Mouse (Mus musculus): ENCODE measurements at regions not wholly inside any gene's neighbourhood (a gene's known extent, or its start where the extent isn't known, plus 50 kb on each side); places are given as distances from the start of the nearest gene placed in this dataset.

DNA sequence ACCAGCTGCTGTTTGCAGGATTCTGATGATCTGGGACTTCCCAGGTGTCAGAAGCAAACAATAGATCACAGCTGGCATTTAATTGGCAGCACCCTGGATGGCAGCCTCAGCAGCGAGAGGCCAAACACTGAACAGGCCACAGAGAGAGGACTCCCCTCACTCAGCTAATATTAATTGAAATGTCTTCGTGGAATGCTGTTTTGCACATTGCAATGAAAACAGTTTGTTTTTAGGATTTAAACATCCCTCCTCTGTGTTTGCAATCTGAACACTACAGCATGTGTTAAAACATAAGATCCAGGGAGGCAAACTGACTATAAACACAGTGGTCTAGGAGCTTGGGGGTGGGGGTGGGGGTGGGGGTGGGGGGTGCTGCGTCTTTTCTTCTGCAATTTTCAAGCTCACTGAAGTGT lies 129.2 kb upstream of the Pitx2 start:
- no peak for TF ChIP-seq EP300 (IDR thresholded peaks at IDR 0.05)
- no peak for TF ChIP-seq CTCF (IDR thresholded peaks at IDR 0.05)

Data from lung, postnatal 0 days (tissue).